Mouse (Mus musculus) G1E (cell line): ENCODE results near the gene Alkbh5.

Source experiments
- CTCF ChIP-seq: IDR thresholded peaks from 2 replicates; pipeline ENCODE4 v1.5.1; 2012; ENCODE audit warnings: low read depth, low read length, inconsistent platforms, mixed read lengths
- GATA1 ChIP-seq: IDR thresholded peaks from 2 replicates; pipeline ENCODE4 v1.6.1; 2012; ENCODE audit warnings: borderline replicate concordance, low read length, inconsistent platforms, mixed read lengths
- TAL1 ChIP-seq: conservative IDR thresholded peaks from 2 replicates; pipeline ENCODE4 v1.6.1; 2012; ENCODE audit warnings: low read depth, low read length, inconsistent platforms, mixed read lengths

GRCm38 (mm10) chr11:60536859-60537467 lies 782 bp downstream of the Alkbh5 start:
- TF ChIP-seq CTCF = no peak
- no peak for TF ChIP-seq GATA1
- TF ChIP-seq TAL1 = no peak
